Mouse (Mus musculus) monocyte, adult 2 months (primary cell): ENCODE measurements around the gene Rad23b.
"Not testable (repeated sequence)": the region's sequence is repeated elsewhere in the genome, so short reads cannot be mapped to it uniquely, and the experiment has no call there.

Source experiments
- DNase-seq, 2 experiments: peaks; one replicate each; pipeline ENCODE4 v3.0.0; 2022; ENCODE audit warnings: low spot score in 2 of 2, low read depth in 1 of 2

Gene Rad23b

DNA sequence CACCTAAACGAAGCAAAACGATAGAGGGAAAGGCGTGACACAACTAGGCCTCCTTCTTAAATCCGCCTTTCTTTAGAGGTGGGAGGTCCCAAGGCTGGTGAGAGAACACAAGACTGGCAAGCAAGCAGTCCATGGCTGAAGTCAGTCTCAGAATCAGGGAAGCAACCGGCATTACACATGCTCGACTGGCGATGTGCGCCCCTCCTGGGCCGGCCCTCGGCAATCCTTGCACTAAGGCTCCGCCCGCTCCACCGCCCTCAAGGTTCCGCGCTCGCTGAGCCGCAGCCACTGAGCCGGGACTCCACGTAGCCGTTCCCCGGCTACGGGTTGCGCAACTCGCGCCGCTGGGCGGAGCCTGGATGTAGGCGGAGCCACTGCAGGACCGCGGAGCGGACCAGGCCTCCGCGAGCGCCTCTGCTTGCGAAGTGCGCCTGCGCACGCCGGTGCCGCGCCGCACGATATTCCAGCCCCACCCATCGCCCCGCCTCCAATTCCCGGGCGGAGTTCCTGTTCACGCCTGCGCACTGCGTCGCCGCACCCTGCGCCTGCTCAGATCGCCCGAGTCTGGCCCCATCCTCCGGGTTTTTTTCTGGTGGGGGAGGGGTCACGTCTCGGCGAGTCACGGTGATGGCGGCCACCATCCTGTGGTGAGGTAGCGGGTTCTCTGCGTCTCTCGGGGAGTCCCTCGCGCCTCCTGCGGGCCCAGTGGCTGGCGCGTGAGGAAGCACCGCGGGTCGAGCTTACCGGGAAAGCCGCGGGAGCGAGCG, at the start of gene Rad23b:
Gene Rad23b, plus strand, starts transcription at position 592 of the 767 bp plus-strand sequence.
- peak; percentile 100 for DNase-seq

DNA sequence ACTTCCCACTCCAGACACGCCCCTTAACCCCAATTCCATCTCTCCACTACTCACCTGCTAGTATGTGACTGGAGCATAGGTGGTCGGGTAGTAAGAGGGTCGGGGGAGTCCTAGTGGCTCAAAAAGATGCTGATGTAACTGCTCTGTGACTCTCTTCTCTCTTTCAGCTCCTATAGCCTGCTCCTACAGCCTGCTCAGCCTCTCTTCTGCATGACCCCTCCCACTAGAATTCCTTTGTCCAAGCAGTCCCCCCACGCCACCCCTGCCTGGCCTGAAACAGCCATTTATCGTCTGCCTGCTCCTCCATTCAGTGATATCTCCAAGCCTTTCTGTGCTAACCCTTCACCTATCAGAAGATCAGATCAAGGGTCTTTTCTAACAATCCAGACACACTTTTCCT, 45.7 kb upstream of the Rad23b start:
- no peak for DNase-seq

- no peak for DNase-seq
Measured at GRCm38 (mm10) chr4:55306636-55307035, 43.2 kb upstream of the Rad23b start.

GRCm38 (mm10) chr4:55316726-55317125, 33.1 kb upstream of the Rad23b start:
- DNase-seq, result no peak

DNA sequence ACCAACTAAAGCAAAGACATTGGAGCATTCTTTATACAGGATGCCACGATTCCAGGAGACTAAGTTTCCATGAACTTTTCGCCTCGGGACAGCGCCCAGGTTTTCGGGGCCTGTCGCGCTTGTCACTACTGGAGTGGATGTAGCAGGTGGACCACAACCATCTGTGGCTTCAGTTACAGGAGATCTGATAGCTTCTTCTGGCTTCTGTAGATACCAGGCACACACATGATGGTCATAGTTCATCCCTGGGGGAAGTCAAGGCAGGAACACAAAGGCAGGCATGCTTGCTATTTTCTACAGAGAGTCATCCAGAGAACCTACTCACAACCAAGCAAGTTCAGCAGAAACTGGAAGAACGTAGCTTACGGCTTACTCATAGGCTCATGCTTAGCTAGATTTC, 31.5 kb upstream of the Rad23b start:
- not testable (repeated sequence) for DNase-seq

DNA sequence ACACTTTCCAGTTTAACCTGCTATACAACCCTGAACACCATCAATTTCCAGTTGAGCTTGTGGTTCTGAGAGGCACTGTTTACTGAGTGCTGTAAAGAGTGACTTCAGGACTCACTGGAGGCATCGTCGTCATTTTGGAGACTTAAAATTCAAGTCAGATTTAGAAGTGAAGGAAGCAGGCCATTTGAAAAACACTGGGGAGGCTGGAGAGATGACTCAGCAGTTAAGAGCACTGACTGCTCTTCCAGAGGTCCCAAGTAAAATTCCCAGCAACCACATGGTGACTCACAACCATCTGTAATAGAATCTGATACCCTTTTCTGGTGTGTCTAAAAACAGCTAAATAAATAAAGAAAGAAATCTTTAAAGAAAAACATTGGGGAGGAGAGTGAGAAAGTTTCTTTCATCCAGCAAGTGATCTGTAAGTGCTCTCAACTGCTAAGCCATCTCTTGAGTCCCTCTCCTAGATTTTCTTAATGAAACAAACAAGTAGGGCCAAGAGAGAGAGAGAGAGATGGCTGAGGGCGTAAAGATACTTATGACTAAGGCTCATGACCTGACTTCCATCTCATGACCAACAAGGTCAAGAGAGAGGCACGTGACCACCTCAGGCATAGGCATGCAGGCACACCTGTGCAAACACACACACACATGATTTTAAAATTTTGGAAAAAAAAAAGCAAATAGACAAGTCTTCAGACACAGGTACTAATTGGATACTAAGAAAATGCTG, 23.9 kb upstream of the Rad23b start:
- DNase-seq, result no peak

- peak in 1 of 2 experiments; percentile 9 for DNase-seq
Measured at GRCm38 (mm10) chr4:55327508-55327907, 22.3 kb upstream of the Rad23b start.

GRCm38 (mm10) chr4:55328471-55328870, 21.4 kb upstream of the Rad23b start:
- DNase-seq, result no peak

- DNase-seq, result not testable (repeated sequence)
Measured at GRCm38 (mm10) chr4:55328928-55329327, 20.9 kb upstream of the Rad23b start.

- DNase-seq, result no peak
Measured at GRCm38 (mm10) chr4:55329621-55330346, 20.1 kb upstream of the Rad23b start.

GRCm38 (mm10) chr4:55335030-55335770, 14.6 kb upstream of the Rad23b start:
- no peak for DNase-seq

GRCm38 (mm10) chr4:55338905-55339304, 10.9 kb upstream of the Rad23b start:
- DNase-seq, result no peak

DNA sequence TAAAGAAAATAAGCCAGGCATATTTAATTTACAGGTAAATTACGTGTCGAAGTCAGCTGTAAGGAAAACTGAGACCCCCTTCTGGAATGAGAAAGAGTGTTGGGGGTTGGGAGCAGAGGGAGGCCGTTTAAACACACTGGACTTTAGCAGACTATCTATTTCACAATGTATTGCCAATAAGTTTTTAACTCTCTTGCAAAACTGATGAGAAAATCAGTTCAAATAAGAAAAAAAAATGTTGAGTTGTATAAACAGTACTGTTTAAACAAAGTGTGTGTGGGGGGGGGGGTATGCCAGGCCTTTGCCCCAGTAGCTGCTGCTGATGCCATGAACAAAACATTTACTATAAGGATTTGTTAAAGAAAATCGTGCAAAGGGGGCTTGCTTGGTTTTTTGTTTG, 10.5 kb upstream of the Rad23b start:
- no peak for DNase-seq

- DNase-seq, result no peak
Measured at GRCm38 (mm10) chr4:55341797-55342196, 8.0 kb upstream of the Rad23b start.

GRCm38 (mm10) chr4:55342602-55343001, 7.2 kb upstream of the Rad23b start:
- no peak for DNase-seq

- DNase-seq, result no peak
Measured at GRCm38 (mm10) chr4:55343287-55343686, 6.6 kb upstream of the Rad23b start.

- DNase-seq, result no peak
Measured at GRCm38 (mm10) chr4:55348759-55349451, 938 bp upstream of the Rad23b start.

GRCm38 (mm10) chr4:55350219-55350931, 532 bp downstream of the Rad23b start:
- DNase-seq, result no peak

- DNase-seq, result no peak
Measured at GRCm38 (mm10) chr4:55351037-55351436, 1.2 kb downstream of the Rad23b start.

GRCm38 (mm10) chr4:55351860-55352259, 2.0 kb downstream of the Rad23b start:
- DNase-seq, result no peak
